Mouse (Mus musculus) hindbrain, embryonic 12.5 days (tissue): ENCODE results near the gene Olfr1228. TPM values are rescaled to one million over a fixed set of nuclear protein-coding genes. Genes with fewer than 3 reads are reported as not detected.

Experiments
- ATAC-seq: fragments of 200-750 bp; cut with Nextera tagmentation; 2 replicates; pipeline ENCODE4 v1.8.0; 2017; ENCODE audit warnings: moderate TSS enrichment; ENCODE audit not compliant: low FRiP score
- H3K27ac ChIP-seq: fragments of 300-500 bp; sonication (generic); 2 replicates; pipeline ENCODE4 v1.5.1; 2016; ENCODE audit warnings: mild to moderate bottlenecking
- H3K27me3 ChIP-seq: fragments of 300-500 bp; sonication (generic); 2 replicates; pipeline ENCODE4 v1.6.1; 2016; ENCODE audit warnings: mild to moderate bottlenecking
- H3K36me3 ChIP-seq: fragments of 300-500 bp; sonication (generic); 2 replicates; pipeline ENCODE4 v1.6.1; 2016; ENCODE audit warnings: mild to moderate bottlenecking
- H3K4me1 ChIP-seq: fragments of 300-500 bp; sonication (generic); 2 replicates; pipeline ENCODE4 v1.6.1; 2016
- H3K4me2 ChIP-seq: fragments of 300-500 bp; sonication (generic); replicated peaks from 2 replicates; pipeline ENCODE4 v1.6.1; 2016; ENCODE audit warnings: mild to moderate bottlenecking
- H3K4me3 ChIP-seq: fragments of 300-500 bp; sonication (generic); 2 replicates; pipeline ENCODE4 v1.5.1; 2016; ENCODE audit warnings: mild to moderate bottlenecking
- H3K9ac ChIP-seq: fragments of 300-500 bp; sonication (generic); 2 replicates; pipeline ENCODE4 v1.6.1; 2016; ENCODE audit warnings: mild to moderate bottlenecking, moderate library complexity
- H3K9me3 ChIP-seq: fragments of 300-500 bp; sonication (generic); replicated peaks from 2 replicates; pipeline ENCODE4 v1.6.1; 2016; ENCODE audit warnings: mild to moderate bottlenecking
- WGBS: fragments of 180-500 bp; shearing (Covaris S2); methylation state at CpG from one replicate; pipeline ENCODE4 v1.1.7; 2016; 5-methylcytosine and 5-hydroxymethylcytosine counted together
- polyA plus RNA-seq: library from polyadenylated mRNA; unstranded; fragments of >200 nt; fragmentation: Nextera tagmentation; extraction: Ambion mirVana; gene quantifications from 2 replicates; pipeline ENCODE4 v1.2.1, GENCODE M21; 2016

Olfr1228 gene
- not detected in 2 replicates for polyA plus RNA-seq

DNA sequence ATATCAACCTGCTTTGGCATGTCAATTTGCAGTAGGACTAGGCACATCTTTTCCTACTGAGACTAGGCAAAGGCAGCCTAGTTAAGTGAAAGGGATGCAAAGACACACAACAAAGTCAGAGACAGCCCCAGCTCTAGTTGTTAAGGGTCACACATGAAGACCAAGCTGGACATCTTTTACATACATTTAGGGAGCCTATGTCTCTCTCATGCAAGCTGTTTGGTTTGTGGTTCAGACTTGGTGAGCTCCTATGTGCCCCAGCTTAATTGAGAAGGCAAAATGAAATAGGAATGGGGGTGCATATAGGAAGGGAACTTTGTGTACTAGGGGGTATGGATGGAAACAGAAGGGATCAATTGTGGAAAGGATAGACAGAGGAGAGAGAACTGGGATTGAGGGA lies at the start of gene Olfr1228:
TSS of gene Olfr1228 (minus strand) at position 101 of the 400 bp plus-strand sequence.
- no peak within 1 kb of the TSS for H3K27ac ChIP-seq

DNA sequence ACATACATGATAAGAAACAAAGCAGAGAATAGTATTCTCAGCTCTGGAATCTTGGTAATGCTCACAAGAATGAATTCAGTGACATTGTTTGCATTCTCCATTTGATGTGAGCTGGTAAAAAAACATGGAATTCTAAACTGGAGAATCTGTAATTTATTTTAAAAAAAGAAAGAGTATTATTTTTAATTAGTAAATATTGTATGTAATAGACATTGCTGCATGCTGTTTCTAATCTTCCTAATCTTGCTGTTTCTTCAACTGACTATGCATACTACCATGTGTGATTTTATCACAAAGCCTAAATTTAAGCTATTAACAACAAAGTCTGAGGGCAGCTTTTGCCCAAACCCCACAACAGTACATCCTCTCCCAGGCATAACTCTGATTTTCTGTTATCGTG lies 43.3 kb upstream of the Olfr1228 start, which contains the start of gene Olfr1230:
TSS of gene Olfr1230 (minus strand) at position 101 of the 400 bp plus-strand sequence.
- Histone ChIP-seq H3K27ac (no peak within 1 kb of the TSS), H3K36me3 (no peaks in the 10 kb centered on the region), H3K9ac (no peak within 1 kb of the TSS), H3K4me1 (no peaks in the 10 kb centered on the region), H3K4me3 (no peak within 1 kb of the TSS), H3K27me3 (no peaks in the 10 kb centered on the region), H3K4me2 (no peak within 1 kb of the TSS), H3K9me3 (no peaks in the 10 kb centered on the region)
- ATAC-seq, result no peak
- 90% methylated on average over 1 of the region's 1 CpGs for WGBS

More for the DNA sequence above, at the start of gene Olfr1228:
- no peak for ATAC-seq
- Histone ChIP-seq H3K27me3 (no peaks in the 10 kb centered on the region), H3K9me3 (no peaks in the 10 kb centered on the region), H3K9ac (no peak within 1 kb of the TSS), H3K4me1 (no peaks in the 10 kb centered on the region), H3K4me2 (no peak within 1 kb of the TSS), H3K36me3 (no peaks in the 10 kb centered on the region), H3K4me3 (no peak within 1 kb of the TSS)

GRCm38 (mm10) chr2:89287914-89288313 lies 34.1 kb upstream of the Olfr1228 start, which contains the start of gene Olfr1229:
Gene Olfr1229 (minus strand): TSS chr2:89288014.
- Histone ChIP-seq H3K4me2 (no peak within 1 kb of the TSS), H3K4me1 (no peaks in the 10 kb centered on the region), H3K9ac (no peak within 1 kb of the TSS), H3K27me3 (no peaks in the 10 kb centered on the region), H3K36me3 (no peaks in the 10 kb centered on the region), H3K4me3 (no peak within 1 kb of the TSS), H3K27ac (no peak within 1 kb of the TSS), H3K9me3 (no peaks in the 10 kb centered on the region)
- whole genome bisulfite sequencing, result 81% methylated on average over 2 of the region's 2 CpGs
- ATAC-seq, result no peak

DNA sequence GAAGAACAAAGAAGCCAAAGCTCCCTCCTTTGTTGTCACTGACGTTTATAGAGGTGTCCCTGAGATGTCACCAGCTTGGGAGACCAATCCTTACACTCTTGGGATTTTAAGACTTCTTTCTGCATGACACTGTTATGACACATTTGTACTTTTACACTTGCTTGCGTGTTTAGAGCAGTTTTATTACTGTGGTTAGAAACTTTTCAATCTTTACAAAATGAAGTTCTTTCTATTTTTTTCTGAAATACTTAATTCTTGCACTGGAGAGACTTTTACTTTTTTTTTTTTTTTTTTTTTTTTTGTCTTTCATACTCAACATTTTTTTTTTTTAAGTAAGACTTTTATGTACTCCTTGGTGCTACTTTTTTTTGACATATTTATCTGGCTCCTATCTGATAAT lies 53.9 kb downstream of the Olfr1228 start, which contains the start of gene Olfr1226:
TSS of gene Olfr1226 (minus strand) at position 101 of the 400 bp plus-strand sequence.
- WGBS, result 66% methylated on average over 2 of the region's 2 CpGs

More for the DNA sequence above, 53.9 kb downstream of the Olfr1228 start, which contains the start of gene Olfr1226:
- Histone ChIP-seq H3K4me2 (no peak within 1 kb of the TSS), H3K27me3 (no peaks in the 10 kb centered on the region), H3K4me1 (no peaks in the 10 kb centered on the region), H3K9me3 (no peaks in the 10 kb centered on the region), H3K36me3 (no peaks in the 10 kb centered on the region), H3K27ac (no peak within 1 kb of the TSS), H3K4me3 (no peak within 1 kb of the TSS), H3K9ac (no peak within 1 kb of the TSS)
- no peak for ATAC-seq

Other genes with a start within 250 kb of the Olfr1228 start
- gene Olfr1215, start 247.1 kb downstream of the Olfr1228 start, polyA plus RNA-seq, result not detected in 2 replicates
- not detected in 2 replicates for gene Olfr1216, start 235.7 kb downstream of the Olfr1228 start, polyA plus RNA-seq
- gene Olfr1217, start 222.0 kb downstream of the Olfr1228 start, polyA plus RNA-seq, result not detected in 2 replicates
- not detected in 2 replicates for gene Olfr1218, start 192.9 kb downstream of the Olfr1228 start, polyA plus RNA-seq
- not detected in 2 replicates for gene Olfr1219, start 170.5 kb downstream of the Olfr1228 start, polyA plus RNA-seq
- not detected in 2 replicates for gene Olfr1220, start 147.2 kb downstream of the Olfr1228 start, polyA plus RNA-seq
- not detected in 2 replicates for gene Olfr1221, start 136.8 kb downstream of the Olfr1228 start, polyA plus RNA-seq
- not detected in 2 replicates for gene Olfr1222, start 121.0 kb downstream of the Olfr1228 start, polyA plus RNA-seq
- gene Olfr1223, start 102.5 kb downstream of the Olfr1228 start, polyA plus RNA-seq, result not detected in 2 replicates
- gene Olfr1224-ps1, start 90.0 kb downstream of the Olfr1228 start, polyA plus RNA-seq, result not detected in 2 replicates
- not detected in 2 replicates for gene Olfr1225, start 79.4 kb downstream of the Olfr1228 start, polyA plus RNA-seq
- gene Olfr1226, start 54.0 kb downstream of the Olfr1228 start, polyA plus RNA-seq, result not detected in 2 replicates
- gene Olfr1229, start 34.0 kb upstream of the Olfr1228 start, polyA plus RNA-seq, result not detected in 2 replicates
- not detected in 2 replicates for gene Olfr1230, start 43.2 kb upstream of the Olfr1228 start, polyA plus RNA-seq
- not detected in 2 replicates for gene Olfr1231, start 53.0 kb upstream of the Olfr1228 start, polyA plus RNA-seq
- gene Olfr1232, start 75.6 kb upstream of the Olfr1228 start, polyA plus RNA-seq, result not detected in 2 replicates
- not detected in 2 replicates for gene Olfr1233, start 88.3 kb upstream of the Olfr1228 start, polyA plus RNA-seq
- not detected in 2 replicates for gene Olfr1234, start 110.8 kb upstream of the Olfr1228 start, polyA plus RNA-seq
- gene Olfr1238, start 155.6 kb upstream of the Olfr1228 start, polyA plus RNA-seq, result not detected in 2 replicates
- not detected in 2 replicates for gene Olfr1239, start 166.3 kb upstream of the Olfr1228 start, polyA plus RNA-seq
- gene Olfr1240, start 188.9 kb upstream of the Olfr1228 start, polyA plus RNA-seq, result not detected in 2 replicates
- not detected in 2 replicates for gene Olfr1241, start 233.1 kb upstream of the Olfr1228 start, polyA plus RNA-seq
- not detected in 2 replicates for gene Olfr1242, start 244.3 kb upstream of the Olfr1228 start, polyA plus RNA-seq